Mouse (Mus musculus) testis, postnatal 14 days (tissue): ENCODE results near the gene Pabpn1l.
"Not testable (repeated sequence)": the region's sequence is repeated elsewhere in the genome, so short reads cannot be mapped to it uniquely, and the experiment has no call there.

Source experiments
- DNase-seq: peaks from one replicate; pipeline ENCODE4 v3.0.0; 2021; ENCODE audit warnings: low spot score

The Pabpn1l gene

DNA sequence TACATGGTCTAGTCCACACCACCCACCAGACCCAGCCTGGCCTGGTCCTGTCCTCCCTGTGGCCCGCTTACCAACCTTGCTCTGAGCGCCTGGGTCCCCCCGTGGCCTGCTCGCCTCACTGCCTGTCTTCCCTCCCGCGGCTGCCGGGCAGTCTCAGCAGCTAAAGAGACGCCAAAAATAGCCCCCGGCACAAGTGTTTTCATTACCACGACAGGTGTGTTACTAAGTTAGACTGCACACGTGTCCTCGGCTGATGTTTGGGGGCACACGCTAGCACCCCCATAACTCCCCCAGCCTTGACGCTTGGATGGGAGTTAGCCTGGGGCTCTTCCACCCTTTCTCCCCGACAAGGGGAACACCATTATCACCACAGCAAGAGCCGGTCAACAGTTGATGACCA lies 23.8 kb upstream of the Pabpn1l start:
- no peak for DNase-seq

DNA sequence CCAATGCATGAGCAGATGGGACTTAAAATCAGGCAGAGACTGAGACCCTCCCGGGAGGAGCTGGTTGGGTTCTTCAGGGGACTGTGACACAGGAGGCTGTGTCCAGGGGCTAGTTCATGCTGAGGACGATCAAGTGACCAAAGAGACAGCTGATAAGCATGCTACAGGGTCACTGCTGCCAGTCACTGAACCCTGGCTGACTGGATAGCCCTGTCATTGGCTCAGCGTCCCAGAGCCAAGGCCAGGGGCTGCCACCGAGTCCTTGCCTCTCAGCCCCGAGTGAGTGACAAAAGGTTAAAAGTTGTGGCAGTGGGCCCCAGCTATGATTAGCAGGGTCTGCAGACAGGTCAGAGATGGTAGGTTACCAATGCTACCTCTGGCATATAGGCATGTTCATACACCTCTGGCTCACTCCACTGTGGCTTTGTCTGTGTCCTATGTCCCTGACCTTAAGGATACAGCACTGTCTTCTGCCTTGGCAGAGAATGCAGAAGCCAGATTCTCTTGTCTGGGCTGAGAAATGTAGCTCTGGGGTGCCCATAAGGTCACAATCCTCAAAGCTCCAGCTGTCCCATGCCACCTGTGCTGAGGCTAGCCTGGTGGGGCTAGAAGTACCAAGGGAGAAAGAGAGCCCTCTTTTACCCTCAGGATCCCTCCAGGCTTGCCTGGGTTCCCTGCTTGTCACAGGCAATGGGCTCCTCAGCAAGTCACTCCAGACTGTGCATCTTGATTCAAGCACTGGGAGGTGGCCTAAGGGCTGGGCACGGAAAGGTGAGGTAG lies 21.8 kb upstream of the Pabpn1l start:
- no peak for DNase-seq

DNA sequence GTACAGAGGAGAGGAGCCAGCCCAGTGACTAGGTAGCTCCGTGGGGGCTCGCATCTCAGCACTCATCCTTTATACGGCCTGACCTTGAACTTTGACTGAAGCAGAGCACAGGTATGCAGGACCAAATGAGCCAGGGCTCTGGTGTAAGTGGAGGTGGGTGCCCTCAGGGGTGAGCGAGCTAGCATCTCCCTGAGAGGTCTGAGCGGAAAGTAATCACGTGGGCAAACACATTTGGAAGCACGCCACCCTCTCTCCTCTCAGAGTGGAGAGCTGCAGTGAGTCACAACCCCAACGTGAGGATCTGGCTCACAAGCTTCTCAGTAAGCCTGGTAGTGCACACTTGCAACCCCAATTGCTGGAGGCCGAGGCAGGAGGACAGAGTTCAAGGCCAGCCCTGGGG lies 19.5 kb upstream of the Pabpn1l start:
- no peak for DNase-seq

DNA sequence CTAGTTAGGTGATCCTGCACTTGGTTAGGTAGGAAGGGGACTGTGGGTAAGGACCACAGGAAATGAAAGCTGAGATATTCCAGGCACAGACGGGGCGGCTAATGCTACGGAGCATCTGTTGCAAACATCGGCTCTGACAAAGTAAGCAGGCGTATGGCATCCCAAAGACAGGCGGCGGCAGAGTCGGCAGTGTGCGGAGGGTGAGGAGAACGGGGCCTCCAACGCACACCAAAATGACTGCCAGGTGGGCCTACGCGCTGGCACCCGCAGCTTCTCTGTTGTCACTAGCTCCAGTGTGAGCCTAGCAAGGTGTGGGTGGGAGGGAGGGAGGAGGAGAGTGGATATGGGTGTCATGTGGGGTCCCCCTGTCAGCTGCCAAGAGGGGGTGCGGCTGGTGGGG lies 18.9 kb upstream of the Pabpn1l start:
- DNase-seq = no peak

DNA sequence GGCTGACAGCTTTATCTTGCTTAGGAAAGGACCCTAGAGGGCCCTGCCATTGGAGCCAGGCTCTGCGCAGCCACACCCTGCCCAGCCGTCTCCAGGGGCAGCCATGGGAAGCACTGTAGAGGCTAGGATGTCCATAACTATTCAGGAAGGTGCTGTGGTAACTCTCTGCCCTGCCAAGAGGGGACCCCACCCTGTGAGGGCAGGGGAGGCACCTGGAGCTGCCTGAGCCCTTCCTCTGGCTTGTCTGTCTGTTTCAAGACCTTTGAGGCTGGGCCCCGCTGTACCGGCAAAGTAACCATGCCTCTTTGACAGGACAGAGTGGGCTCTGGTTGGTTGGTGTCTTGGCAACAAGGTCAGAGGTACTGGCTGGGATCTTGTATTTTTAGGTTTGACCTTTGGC lies 18.3 kb upstream of the Pabpn1l start:
- no peak for DNase-seq

DNA sequence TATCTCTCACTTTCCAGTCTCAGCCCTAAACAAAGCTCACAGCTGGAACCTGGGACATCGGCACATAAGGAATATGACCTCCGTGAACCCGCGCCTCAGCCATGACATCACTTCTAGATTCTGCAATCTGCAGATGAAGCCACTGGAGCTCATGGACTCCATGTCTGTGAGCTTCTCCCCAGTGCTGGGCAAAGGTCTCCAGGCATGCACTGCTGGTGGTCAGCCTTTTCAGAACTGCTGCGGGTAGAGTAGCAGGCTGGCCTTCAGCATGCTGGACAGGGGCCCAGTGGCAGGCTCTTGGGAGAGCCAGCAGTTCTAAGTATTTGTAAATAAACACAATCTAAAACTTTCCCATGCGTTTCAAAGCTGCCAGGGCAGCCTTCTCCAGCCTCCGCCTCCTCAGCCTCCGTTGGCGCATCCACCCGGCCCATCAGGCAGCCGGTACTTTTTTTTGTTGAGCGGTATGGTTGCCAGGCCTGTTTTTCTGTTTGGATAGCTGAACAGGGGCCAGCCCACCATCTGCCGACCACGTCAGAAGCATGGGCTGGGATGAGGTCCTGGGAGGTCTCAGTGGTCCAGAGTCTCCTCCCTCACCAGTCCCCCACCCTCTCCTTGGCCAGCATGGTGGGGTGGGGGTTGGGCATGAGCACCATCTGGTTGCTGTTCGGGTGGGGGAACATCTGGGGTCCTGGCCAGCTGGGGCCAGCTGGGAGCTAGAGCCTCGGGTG lies 17.1 kb upstream of the Pabpn1l start:
- peak; percentile 49 for DNase-seq

DNA sequence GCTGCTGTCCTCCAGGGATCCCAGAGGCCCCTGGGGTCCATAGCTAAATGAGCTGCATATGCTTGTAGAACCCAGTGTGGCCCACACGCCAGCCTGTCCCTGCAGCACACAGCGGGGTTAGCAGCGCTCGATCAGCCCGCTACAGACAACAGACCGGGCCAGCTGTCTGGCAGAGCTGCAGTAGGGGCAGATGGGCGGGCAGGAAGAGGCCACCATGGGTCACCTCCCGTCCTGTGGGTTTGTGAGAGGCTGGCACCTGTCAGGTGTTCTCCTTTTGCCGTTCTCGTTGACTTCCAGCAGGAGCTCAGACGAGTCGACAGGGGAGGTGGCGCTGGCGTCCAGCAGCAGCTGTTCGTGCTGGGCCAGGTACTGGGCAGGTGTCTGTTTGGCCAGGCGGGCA lies 16.1 kb upstream of the Pabpn1l start:
- DNase-seq = no peak

DNA sequence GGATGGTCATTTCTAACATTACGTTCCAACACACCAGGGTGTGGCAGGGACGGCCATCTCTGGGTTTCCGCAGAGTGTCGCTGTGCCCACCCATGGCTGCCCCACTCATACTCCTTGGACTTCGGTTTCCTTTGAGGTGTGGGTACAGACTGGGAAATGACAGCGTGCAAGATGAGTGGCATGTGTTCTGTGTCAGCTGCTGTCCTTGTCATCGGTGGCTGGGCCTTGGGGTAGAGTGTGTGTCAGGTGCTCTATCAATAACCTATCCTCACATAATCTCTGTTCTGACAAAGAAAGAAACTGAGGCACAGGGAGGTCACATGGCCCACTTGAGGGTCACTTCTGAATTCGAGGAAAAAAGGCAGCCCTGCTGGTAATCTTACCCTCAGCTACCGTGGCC lies 14.7 kb upstream of the Pabpn1l start:
- no peak for DNase-seq

DNA sequence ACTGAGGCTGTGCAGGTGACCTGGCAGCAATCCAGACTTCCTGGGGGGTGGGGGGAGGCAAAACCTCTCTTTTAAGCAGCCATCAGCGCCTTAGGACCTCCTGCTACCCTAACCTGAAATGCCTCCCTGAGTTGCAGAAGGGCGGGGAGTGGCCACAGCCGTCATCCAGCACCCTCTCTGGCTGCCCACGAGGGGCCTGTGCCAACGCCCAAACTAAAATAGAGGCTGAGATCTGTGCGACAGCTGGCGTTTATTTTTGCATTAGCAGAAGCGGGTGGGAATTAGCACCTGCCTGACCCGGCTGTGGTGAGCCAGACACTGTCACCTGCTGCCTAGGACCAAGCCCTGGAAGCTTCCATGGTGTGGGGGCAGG lies 14.2 kb upstream of the Pabpn1l start:
- DNase-seq = no peak

DNA sequence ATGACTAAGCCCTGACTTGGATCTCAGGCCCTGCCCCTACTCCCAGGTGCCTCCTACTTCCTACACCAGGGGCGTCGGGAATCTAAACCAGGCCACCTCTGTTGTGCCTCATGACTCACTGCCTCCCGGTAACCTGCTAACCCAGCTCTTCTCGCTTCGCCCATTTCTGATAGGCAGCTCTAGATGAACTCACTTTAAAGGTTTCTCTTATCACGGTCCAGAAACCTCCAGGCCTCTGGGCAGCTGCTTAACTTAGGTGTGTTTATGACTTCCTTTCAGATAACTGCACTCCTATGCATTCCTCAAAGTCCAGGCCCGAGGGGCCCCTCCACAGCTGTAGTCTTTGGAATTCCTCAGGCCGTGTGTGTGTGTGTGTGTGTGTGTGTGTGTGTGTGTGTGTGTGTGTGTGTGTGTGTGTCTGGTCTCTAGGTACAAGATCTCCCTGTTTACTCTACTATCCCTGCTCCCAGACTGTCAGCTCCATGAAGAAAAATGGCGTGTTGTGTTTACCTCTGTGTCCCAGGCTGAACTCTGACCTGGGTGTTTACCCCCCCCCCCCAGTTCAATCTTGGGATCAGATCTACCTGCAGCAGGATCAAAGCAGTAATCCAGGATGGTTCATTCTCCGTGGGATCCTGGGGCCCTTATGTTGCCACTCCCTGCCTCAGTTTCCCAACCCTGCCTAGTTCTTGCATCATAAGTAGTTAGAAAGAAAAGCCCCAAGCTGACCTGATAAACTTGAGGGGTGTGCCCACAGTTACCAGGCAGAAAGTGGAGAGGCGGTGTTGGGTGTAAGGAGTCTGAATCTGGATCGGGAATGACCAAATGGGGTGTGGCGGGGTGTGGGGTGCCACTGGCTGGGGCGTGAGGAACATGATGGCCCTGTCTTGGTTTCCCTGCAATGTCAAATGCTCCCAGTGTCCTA lies 13.6 kb upstream of the Pabpn1l start:
- DNase-seq = no peak

DNA sequence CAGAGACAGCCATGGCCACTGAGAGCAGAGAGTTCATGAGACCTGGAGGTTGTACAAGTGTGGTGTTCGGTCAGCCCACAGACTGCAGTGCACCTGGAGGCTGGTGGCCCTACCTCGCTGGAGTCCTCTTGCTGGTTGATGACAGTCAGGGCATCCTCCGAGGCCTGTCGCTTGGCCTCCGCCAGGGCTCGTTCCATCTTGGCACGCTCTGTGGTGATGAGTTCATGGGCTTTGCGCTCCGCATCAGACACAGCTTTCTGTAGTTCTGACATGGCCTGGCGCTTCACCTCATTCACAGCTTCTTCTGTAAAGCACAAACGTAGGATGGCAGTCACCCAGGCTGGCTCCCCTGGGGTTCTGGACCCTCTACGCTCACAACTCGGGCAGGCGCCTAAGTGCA lies 10.7 kb upstream of the Pabpn1l start:
- no peak for DNase-seq

DNA sequence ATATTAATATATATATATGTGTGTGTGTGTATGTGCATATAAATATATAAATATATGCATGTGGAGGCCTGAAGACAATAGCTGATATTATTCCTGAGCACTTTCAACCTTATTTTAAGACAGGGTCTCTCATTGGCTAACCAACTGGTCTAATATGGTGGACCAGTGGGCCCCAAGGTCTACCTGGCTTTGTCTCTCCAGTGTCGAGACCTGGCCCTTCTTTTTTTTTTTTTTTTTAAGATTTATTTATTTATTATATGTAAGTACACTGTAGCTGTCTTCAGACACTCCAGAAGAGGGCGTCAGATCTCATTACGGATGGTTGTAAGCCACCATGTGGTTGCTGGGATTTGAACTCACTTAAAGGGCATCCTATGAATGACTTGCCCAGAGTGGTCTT lies 9.6 kb upstream of the Pabpn1l start:
- DNase-seq = not testable (repeated sequence)

DNA sequence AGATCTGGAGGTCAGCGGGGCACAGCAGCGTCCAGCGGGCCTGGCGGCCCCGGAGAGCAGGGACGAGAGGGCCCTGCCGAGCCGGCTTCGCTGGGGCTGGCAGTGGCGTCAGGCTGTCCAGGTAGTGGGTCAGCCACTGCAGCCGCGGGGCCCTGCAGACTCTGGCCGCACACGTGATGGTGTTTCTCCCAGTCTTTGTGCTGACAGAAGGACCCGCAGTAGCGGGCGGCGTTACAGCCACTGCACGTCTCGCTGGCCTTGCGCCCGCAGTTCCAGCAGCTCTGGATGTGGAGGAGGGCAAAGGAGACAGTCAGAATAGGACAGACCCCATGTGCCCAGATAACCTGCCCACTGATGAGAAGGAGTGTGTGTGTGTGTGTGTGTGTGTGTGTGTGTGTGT lies 8.2 kb upstream of the Pabpn1l start:
- DNase-seq = no peak

DNA sequence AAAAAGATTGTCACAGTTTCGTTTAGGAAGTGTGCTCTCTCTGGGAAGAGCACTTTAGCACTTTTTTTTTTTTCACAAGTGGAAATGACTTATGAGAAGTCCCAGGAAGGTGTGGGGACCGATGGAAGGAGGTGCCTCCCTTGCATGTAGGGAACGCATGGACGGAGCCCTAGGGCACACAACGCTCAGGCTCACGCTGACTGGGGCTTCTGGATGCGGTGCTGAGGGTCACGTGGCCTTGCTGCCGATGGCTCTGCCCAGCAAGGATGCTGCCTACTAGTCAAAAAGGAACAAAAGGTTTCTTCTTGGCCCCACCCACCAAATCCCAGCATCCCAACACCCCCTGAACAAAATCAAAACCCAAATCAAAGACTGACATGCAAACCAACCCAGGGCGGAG lies 6.8 kb upstream of the Pabpn1l start:
- DNase-seq = no peak

DNA sequence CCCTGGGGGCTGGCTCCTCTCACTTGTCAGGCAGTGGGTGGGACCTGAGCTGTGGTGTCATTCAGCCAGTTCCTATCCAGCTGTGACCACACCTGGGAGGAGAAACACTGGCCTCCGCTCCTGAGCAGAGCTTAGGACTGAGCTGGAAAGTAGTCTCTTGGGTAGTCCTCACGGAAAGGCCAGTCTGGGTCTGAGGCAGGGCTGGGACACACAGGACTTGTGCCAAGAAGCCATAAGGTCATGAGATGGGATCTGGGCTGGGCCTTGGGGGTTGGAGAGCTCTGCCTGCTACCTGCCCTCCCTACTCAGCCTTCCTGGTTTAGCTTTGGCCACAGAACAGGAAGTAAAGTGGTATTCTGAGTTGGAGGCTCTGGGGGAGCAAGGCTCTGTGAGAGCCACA lies 4.4 kb upstream of the Pabpn1l start:
- no peak for DNase-seq

DNA sequence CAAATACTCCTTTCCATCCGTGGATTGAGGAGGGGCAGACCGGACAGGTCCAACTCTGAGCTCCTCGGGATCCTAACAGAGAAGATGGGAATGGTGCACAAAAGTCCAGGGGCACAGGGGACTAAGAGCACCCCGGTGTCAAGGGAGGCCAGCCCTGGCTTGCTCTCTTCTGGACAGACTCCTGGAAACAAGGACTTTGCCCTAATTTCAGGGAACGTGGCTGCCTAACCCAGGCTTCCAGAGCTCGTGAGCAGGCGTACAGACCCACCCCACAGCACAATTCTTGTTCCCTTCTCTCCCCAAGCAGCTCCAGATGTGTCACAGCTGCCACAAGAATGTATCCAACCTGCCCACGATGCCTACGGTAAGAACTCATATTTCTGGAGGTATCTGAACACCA lies 3.3 kb upstream of the Pabpn1l start:
- DNase-seq = no peak

DNA sequence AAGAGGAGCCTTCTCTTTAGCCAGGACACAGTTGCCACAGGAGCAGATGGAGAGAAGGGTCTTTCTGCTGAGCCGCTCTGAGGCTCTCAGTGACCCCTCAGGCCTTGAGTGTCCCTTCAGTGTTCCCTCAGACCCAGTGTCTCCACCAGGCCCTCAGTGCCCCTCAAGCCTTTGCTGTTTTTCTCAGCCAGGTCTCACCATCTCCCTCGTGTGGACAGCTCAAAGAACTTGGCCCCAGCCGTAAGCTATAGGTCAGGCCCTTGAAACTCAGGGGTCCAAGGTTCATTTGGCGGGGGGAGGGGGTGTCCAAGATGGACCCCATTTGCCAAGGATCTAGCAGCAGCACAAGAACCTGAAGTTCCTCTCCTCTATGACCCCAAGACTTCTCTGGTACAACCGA lies 2.1 kb upstream of the Pabpn1l start:
- no peak for DNase-seq

DNA sequence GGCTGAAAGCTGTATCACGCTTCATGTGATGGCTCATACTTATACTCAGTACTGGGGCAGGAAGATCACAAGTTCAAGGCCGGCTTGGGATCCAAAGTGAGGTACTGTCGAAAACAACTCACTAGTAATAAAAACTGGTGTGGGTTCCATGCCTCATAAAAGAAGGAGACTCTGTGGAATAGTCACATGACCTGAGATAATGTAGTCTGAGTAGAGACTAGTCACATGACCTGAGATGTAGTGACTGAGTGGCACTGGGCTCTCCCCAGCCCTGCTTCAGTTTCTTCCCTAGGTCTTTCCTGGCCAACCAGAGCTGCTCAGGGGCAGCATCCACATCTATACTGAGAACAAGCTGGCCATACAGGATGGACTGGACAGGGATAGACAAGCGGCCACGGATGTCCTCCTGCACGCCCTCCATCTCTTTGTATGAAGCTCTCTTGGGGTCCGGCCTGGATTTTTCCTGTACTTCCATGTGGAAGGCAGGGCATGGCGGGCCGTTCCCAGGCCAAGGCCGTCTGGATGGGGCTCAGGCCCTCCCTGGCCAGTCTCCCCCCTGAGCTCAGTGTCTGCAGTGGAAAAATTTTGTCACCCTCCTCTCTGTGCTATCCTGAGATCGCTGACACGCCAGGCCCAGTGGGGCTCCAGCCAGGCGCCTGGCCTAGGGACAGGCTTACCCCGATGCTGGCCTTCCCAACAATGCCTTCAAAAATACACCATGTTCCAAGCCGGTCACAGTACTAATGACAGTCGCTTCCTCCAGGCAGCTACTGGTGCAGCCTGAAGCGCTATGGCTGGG lies 1.5 kb upstream of the Pabpn1l start:
- DNase-seq = no peak

DNA sequence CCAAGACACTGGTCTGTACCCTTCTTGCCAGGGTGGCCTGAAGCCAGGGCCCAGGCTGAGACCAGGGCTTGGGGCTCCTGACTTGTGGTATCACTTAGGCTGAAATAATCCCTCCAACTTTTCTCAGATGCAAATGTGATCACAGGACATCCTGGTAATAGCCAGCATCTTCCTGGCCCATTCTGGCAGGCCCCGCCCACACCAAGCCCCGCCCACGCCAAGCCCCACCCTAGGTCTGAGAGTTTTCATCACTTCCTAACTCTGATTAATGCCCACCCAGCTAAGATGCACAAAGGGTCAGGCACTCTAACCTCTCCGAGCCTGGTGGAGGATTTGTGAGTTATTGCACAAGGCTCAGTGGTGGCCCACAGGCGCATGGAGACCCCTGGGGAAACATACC lies 2.1 kb downstream of the Pabpn1l start:
- DNase-seq = no peak

DNA sequence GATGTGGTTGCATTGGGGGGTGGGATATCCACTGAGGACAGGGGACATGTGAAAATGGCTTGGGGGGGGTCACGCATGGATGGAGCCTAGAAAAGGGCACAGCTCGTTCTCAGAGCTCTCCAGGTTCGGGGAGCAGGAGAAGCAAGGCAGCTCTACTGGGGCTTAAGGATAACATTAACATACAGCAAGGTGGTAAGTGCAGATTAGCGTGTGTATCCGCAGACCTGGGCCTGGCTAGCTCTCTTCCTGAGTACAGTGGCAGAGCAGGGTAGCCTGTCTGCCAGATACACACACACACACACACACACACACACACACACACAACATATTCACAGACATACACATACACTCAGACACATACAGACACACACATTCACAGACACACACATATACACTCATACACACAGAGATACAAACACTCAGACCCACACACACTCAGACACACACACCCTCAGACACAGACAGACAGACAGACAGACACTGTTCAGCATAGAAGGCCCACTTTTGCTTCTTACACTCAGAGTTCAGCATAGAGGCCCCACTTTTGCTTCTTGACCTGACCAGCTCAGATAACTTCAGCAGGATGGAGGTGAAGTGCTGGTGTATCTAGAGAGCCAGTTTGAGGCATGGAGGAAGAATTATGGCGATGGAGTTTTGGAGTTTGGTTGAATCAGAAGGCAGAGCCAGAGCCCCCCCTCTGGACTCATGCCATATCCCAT lies 3.7 kb downstream of the Pabpn1l start:
- DNase-seq = no peak

DNA sequence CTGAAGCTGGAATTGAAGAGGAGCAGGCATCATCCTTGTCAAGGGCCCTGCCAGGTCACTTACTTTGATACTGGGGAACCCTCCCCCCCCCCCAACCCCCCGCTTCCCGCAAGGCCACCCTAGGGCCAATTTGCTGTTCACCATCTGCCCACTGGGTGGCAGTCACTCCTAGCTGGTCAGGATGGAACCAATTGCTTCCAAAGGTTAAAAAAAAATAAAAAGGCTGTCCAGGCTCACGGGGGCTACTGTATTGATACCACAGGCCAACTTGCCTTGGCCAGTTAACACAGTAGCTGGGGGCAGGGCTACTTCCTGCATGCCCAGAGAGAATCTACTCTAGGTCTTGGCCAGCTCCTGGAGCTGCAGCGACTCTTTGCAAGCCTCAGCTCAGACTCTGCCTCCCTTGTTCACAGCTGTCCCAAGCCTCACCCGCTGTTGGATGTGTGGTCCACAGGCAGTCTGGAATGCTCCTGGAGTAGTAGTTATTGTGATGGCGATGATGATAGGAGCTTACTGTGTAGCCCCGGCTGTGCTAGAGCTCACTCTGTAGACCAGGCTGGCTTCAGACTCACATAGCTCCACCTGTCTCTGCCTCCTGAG lies 4.5 kb downstream of the Pabpn1l start:
- peak; percentile 48 for DNase-seq
